Mouse (Mus musculus): ENCODE data around the gene Prl7a2. TPM values are rescaled to one million over a fixed set of nuclear protein-coding genes. Genes with fewer than 3 reads are reported as not detected.

Prl7a2 gene
- total and polyA plus RNA-seq, 3 experiments: not detected

Other genes with a start within 250 kb of the Prl7a2 start
- not detected in 2 replicates for gene Prl8a6, start 229.3 kb downstream of the Prl7a2 start, total RNA-seq (2012; rRNA removed)
- not detected in 2 replicates for gene Prl8a6, start 229.3 kb downstream of the Prl7a2 start, total RNA-seq (2014; rRNA removed)
- not detected in 2 replicates for gene Prl8a6, start 229.3 kb downstream of the Prl7a2 start, polyA plus RNA-seq (2012; ENCODE audit: insufficient read length, low read depth)
- gene Prl8a8, start 154.8 kb downstream of the Prl7a2 start, total RNA-seq (2012; rRNA removed): 1.5 and 1.6 TPM in 2 replicates
- gene Prl8a8, start 154.8 kb downstream of the Prl7a2 start, total RNA-seq (2014; rRNA removed): 1.7 and 1.8 TPM in 2 replicates
- 0.98 and 1.3 TPM in 2 replicates for gene Prl8a8, start 154.8 kb downstream of the Prl7a2 start, polyA plus RNA-seq (2012; ENCODE audit: insufficient read length, low read depth)
- not detected in 2 replicates for gene Prl8a9, start 103.4 kb downstream of the Prl7a2 start, total RNA-seq (2012; rRNA removed)
- not detected in 2 replicates for gene Prl8a9, start 103.4 kb downstream of the Prl7a2 start, total RNA-seq (2014; rRNA removed)
- not detected in 2 replicates for gene Prl8a9, start 103.4 kb downstream of the Prl7a2 start, polyA plus RNA-seq (2012; ENCODE audit: insufficient read length, low read depth)
- not detected in 2 replicates for gene Prl8a1, start 85.9 kb downstream of the Prl7a2 start, total RNA-seq (2012; rRNA removed)
- not detected in 2 replicates for gene Prl8a1, start 85.9 kb downstream of the Prl7a2 start, total RNA-seq (2014; rRNA removed)
- not detected in 2 replicates for gene Prl8a1, start 85.9 kb downstream of the Prl7a2 start, polyA plus RNA-seq (2012; ENCODE audit: insufficient read length, low read depth)
- not detected in 2 replicates for gene Prl7b1, start 57.5 kb downstream of the Prl7a2 start, total RNA-seq (2012; rRNA removed)
- not detected in 2 replicates for gene Prl7b1, start 57.5 kb downstream of the Prl7a2 start, total RNA-seq (2014; rRNA removed)
- gene Prl7b1, start 57.5 kb downstream of the Prl7a2 start, polyA plus RNA-seq (2012; ENCODE audit: insufficient read length, low read depth): not detected in 2 replicates
- not detected in 2 replicates for gene Prl7a1, start 25.5 kb downstream of the Prl7a2 start, total RNA-seq (2012; rRNA removed)
- not detected in 2 replicates for gene Prl7a1, start 25.5 kb downstream of the Prl7a2 start, total RNA-seq (2014; rRNA removed)
- gene Prl7a1, start 25.5 kb downstream of the Prl7a2 start, polyA plus RNA-seq (2012; ENCODE audit: insufficient read length, low read depth): not detected in 2 replicates
- not detected in 2 replicates for gene Prl7d1, start 48.7 kb upstream of the Prl7a2 start, total RNA-seq (2012; rRNA removed)
- gene Prl7d1, start 48.7 kb upstream of the Prl7a2 start, total RNA-seq (2014; rRNA removed): not detected in 2 replicates
- gene Prl7d1, start 48.7 kb upstream of the Prl7a2 start, polyA plus RNA-seq (2012; ENCODE audit: insufficient read length, low read depth): not detected in 2 replicates
- not detected in 2 replicates for gene Prl7c1, start 112.8 kb upstream of the Prl7a2 start, total RNA-seq (2012; rRNA removed)
- gene Prl7c1, start 112.8 kb upstream of the Prl7a2 start, total RNA-seq (2014; rRNA removed): not detected in 2 replicates
- gene Prl7c1, start 112.8 kb upstream of the Prl7a2 start, polyA plus RNA-seq (2012; ENCODE audit: insufficient read length, low read depth): not detected in 2 replicates
- not detected in 2 replicates for gene Prl2a1, start 133.6 kb upstream of the Prl7a2 start, total RNA-seq (2012; rRNA removed)
- not detected in 2 replicates for gene Prl2a1, start 133.6 kb upstream of the Prl7a2 start, total RNA-seq (2014; rRNA removed)
- not detected in 2 replicates for gene Prl2a1, start 133.6 kb upstream of the Prl7a2 start, polyA plus RNA-seq (2012; ENCODE audit: insufficient read length, low read depth)
- not detected in 2 replicates for gene Prl2c1, start 181.3 kb upstream of the Prl7a2 start, total RNA-seq (2012; rRNA removed)
- not detected in 2 replicates for gene Prl2c1, start 181.3 kb upstream of the Prl7a2 start, total RNA-seq (2014; rRNA removed)
- not detected in 2 replicates for gene Prl2c1, start 181.3 kb upstream of the Prl7a2 start, polyA plus RNA-seq (2012; ENCODE audit: insufficient read length, low read depth)

All from CH12.LX (cell line).